Mouse (Mus musculus) stomach, embryonic 14.5 days (tissue): ENCODE measurements at regions not wholly inside any gene's neighbourhood (a gene's known extent, or its start where the extent isn't known, plus 50 kb on each side); places are given as distances from the start of the nearest gene placed in this dataset.

Experiments
- ATAC-seq: fragments of 200-750 bp; cut with Nextera tagmentation; 2 replicates; pipeline ENCODE4 v1.8.0; 2017; ENCODE audit warnings: low read depth, moderate TSS enrichment; ENCODE audit not compliant: insufficient number of reproducible peaks, insufficient read depth, low FRiP score
- H3K27ac ChIP-seq: fragments of 300-500 bp; sonication (generic); 2 replicates; pipeline ENCODE4 v1.5.1; 2014; ENCODE audit warnings: mild to moderate bottlenecking, low read length, moderate library complexity, mixed read lengths
- H3K27me3 ChIP-seq: fragments of 300-500 bp; sonication (generic); 2 replicates; pipeline ENCODE4 v1.6.1; 2014; ENCODE audit warnings: low read length, control low read depth, mixed read lengths; ENCODE audit not compliant: control insufficient read depth, insufficient read depth
- H3K36me3 ChIP-seq: fragments of 300-500 bp; sonication (generic); 2 replicates; pipeline ENCODE4 v1.6.1; 2014; ENCODE audit warnings: mild to moderate bottlenecking, control low read depth, low read length, moderate library complexity, mixed read lengths; ENCODE audit not compliant: control insufficient read depth, insufficient read depth
- H3K4me1 ChIP-seq: fragments of 300-500 bp; sonication (generic); 2 replicates; pipeline ENCODE4 v1.6.1; 2014; ENCODE audit warnings: low read length, control low read depth, mixed read lengths; ENCODE audit not compliant: control insufficient read depth, insufficient read depth
- H3K4me2 ChIP-seq: fragments of 300-500 bp; sonication (generic); replicated peaks from 2 replicates; pipeline ENCODE4 v1.6.1; 2014; ENCODE audit warnings: low read depth, low read length, control low read depth
- H3K4me3 ChIP-seq: fragments of 300-500 bp; sonication (generic); 2 replicates; pipeline ENCODE4 v1.5.1; 2014; ENCODE audit warnings: low read depth, low read length, control low read depth
- H3K9ac ChIP-seq: fragments of 300-500 bp; sonication (generic); replicated peaks from 2 replicates; pipeline ENCODE4 v1.6.1; 2014; ENCODE audit warnings: low read depth, mild to moderate bottlenecking, control low read depth, low read length, moderate library complexity, mixed read lengths
- H3K9me3 ChIP-seq: fragments of 300-500 bp; sonication (generic); 2 replicates; pipeline ENCODE4 v1.6.1; 2016; ENCODE audit warnings: low read depth, low read length, control low read depth; ENCODE audit not compliant: control insufficient read depth
- WGBS: fragments of 180-500 bp; shearing (Covaris S2); extraction: QIAGEN DNeasy Blood & Tissue Kit; methylation state at CpG from one replicate; pipeline ENCODE4 v1.1.7; 2014; 5-methylcytosine and 5-hydroxymethylcytosine counted together

DNA sequence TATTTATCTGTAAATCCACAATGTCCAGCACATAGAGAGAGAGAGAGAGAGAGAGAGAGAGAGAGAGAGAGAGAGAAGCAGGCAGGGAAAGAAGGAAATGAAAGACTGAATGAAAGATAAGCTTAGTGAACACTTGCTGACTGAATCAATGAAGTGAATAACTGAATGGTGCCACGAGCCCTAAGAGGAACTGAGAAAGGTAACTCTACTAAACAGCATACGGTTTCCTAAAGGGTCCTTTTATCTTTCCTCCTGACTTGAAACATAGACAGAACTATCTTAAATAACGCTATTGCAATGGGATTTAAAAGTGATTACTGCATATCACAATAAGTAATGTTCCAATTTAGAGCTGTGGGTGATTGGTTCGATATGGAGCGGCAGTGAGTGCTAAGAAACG is 121.0 kb downstream of the Rbm26 start:
- Histone ChIP-seq H3K36me3 (no peaks in the 10 kb centered on the region), H3K9me3 (no peaks in the 10 kb centered on the region), H3K27me3 (no peaks in the 10 kb centered on the region), H3K4me3 (no peak overlapping the region), H3K4me2 (no peak overlapping the region), H3K4me1 (no peaks in the 10 kb centered on the region), H3K27ac (no peak overlapping the region), H3K9ac (no peak overlapping the region)
- whole genome bisulfite sequencing: 86% methylated on average over 6 of the region's 6 CpGs
- ATAC-seq: no peak

DNA sequence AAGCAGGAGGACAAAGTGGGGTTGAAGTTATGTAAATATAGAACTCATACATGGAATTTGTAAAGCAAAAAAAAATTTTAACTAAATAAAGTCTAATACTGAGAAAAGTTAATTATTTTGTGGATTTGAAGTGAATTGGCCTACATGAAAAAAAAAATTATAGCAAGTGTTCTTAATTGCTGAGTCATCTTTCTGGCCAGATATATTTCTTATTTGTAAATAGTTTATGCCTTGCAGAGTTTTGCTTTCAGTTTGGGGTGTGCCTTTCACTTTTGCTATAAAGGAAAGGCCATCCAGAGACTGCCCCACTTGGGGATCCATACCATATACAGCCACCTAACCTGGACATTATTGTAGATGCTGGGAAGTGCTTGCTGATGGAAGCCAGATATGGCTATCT is 138.3 kb downstream of the Rbm26 start:
- Histone ChIP-seq H3K27me3 (no peaks in the 10 kb centered on the region), H3K27ac (no peak overlapping the region), H3K9ac (no peak overlapping the region), H3K36me3 (no peaks in the 10 kb centered on the region), H3K4me2 (no peak overlapping the region), H3K4me1 (no peaks in the 10 kb centered on the region), H3K9me3 (no peaks in the 10 kb centered on the region), H3K4me3 (no peak overlapping the region)
- no peak for ATAC-seq

DNA sequence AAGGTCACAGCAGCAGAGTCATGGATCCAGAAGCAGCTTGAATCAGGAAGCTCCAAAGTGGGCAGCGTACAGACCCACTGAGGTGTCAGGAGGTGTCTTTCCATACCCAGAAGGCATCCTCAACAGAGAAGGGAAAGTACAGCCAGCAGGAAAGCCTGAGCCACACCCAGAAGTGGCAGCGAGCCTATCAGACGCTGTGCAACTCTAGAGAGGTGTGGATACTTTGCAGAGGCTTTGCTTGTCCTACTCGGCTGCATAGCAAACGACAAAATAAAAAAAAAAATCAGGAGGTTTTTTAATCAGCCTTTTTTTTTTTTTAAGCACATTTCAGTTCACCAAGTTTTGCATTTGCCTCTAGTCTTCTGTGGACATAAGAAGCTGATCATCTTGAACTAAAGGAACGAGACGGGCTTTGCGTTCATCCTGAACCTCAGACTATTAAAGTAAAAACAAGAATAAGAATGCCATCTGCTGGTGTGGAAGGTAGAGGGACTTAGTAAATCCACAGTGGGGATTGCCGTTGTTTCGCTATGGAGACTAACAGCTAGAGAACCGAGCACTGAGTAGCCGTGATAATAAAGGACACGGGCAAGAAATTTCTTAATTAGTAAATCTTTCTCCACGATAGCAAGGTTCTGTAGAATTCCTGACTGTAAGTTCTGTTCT is 142.3 kb downstream of the Rbm26 start:
- peak overlapping the region; percentile 31 for H3K4me2 ChIP-seq
- no peaks in the 10 kb centered on the region for H3K27me3 ChIP-seq
- no peaks in the 10 kb centered on the region for H3K9me3 ChIP-seq
- H3K4me1 ChIP-seq: no peaks in the 10 kb centered on the region
- no peak overlapping the region for H3K27ac ChIP-seq
- ATAC-seq: no peak
- no peaks in the 10 kb centered on the region for H3K36me3 ChIP-seq
- H3K9ac ChIP-seq: no peak overlapping the region
- H3K4me3 ChIP-seq: no peak overlapping the region
- WGBS: 34% methylated on average over 14 of the region's 14 CpGs

DNA sequence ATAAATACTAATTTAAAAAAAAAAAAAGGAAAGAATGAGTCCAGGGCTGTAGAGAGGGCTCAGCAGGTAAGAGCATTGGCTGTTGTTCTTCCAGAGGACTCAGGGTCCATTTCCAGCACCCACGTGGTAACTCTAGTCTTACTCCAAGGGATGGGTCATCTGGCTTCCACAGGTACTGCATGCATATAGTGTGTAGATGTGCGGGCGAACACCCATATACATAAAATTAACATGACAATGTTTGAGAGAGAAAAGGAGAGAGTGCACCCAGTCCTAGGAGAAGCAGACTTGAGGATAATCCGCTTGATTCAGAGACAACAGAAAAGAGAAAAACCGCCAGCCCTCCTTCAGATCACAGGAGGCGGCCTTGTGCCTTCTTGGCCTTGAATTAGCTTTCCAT is 157.2 kb downstream of the Rbm26 start:
- no peak for ATAC-seq
- no peak overlapping the region for H3K4me3 ChIP-seq
- no peaks in the 10 kb centered on the region for H3K4me1 ChIP-seq
- H3K4me2 ChIP-seq: no peak overlapping the region
- no peaks in the 10 kb centered on the region for H3K36me3 ChIP-seq
- no peaks in the 10 kb centered on the region for H3K9me3 ChIP-seq
- 69% methylated on average over 6 of the region's 6 CpGs for whole genome bisulfite sequencing
- no peak overlapping the region for H3K27ac ChIP-seq
- no peaks in the 10 kb centered on the region for H3K27me3 ChIP-seq
- H3K9ac ChIP-seq: no peak overlapping the region

DNA sequence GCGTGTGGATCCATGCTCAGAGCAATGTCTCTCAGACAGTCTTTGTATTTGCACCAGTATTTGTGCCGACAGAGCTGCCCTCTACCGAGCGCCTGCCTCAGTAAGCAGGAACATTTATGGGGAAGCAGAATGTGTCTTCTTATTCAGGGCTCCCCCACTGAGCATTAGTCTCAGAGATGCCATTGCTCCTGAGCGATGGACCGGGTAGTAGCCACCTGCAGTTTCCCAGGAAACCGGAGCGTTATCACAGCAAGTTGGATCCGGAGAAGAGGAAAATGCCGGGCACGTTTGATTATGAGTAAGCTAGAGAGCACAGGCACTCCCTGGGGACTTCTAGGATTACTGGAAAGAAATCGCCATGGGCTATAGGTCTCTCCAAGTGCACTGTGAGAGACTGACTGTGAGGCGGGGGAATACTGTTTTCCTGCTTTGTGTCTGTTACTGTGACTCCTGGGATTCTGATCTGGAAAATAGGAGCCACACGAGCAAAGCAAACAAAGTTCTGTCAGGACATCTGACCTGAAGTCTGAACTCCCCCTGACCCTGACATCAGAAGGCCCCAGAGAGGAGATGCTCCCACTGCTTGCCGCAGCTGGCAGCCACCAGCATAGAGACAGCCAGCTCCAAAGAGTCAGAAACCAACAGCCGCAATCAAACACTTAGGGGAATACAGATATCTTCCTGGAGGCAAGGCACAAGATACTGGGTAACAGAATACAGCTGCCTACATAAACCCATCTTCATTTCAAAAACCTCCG is 160.9 kb downstream of the Rbm26 start:
- H3K4me3 ChIP-seq: no peak overlapping the region
- no peaks in the 10 kb centered on the region for H3K36me3 ChIP-seq
- ATAC-seq: no peak
- WGBS: 54% methylated on average over 17 of the region's 17 CpGs
- H3K9ac ChIP-seq: no peak overlapping the region
- no peaks in the 10 kb centered on the region for H3K27me3 ChIP-seq
- H3K9me3 ChIP-seq: no peaks in the 10 kb centered on the region
- H3K4me2 ChIP-seq: no peak overlapping the region
- H3K4me1 ChIP-seq: no peaks in the 10 kb centered on the region
- H3K27ac ChIP-seq: no peak overlapping the region

DNA sequence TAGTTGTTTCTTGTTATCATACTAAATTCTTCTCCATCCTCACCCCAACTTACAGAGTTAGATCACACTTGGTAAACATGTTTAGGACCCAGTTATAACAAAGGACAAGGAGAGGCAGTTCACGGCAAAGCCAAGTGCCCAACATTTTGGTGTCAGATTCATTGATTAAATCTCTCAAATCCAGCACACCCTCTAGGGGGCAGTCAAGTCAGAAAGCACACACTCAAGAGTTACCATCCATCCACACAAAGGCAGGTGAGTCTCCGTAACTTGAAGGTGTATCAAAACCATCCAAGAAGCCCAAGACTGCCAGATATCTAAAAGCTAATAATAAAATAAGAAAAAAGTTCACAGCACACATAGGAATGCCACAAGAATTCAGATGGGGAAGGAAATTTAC is 161.8 kb downstream of the Rbm26 start:
- no peak overlapping the region for H3K4me2 ChIP-seq
- H3K9me3 ChIP-seq: no peaks in the 10 kb centered on the region
- ATAC-seq: no peak
- no peak overlapping the region for H3K4me3 ChIP-seq
- WGBS: 82% methylated on average over 2 of the region's 2 CpGs
- no peaks in the 10 kb centered on the region for H3K36me3 ChIP-seq
- no peak overlapping the region for H3K27ac ChIP-seq
- H3K9ac ChIP-seq: no peak overlapping the region
- H3K27me3 ChIP-seq: no peaks in the 10 kb centered on the region
- H3K4me1 ChIP-seq: no peaks in the 10 kb centered on the region

DNA sequence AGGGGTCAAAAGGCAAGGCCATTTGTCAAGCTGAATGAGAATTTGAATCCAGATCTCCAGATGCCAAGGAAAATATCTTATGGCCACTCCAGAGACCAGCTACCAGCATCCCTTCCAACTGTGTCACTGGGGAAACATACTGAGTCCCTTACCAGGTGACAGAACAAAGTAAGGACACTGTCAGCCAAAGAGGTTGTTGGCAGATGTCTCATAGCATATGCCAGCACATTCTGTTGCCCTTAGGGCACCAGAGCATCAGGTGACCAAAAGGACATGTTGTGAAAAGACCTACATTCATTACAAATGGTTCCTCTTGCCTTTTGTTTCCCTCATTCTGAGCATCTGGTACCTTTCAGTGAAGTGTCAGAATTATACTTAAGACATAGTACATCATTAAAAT is 166.4 kb downstream of the Rbm26 start:
- Histone ChIP-seq H3K4me3 (no peak overlapping the region), H3K4me2 (no peak overlapping the region), H3K27ac (no peak overlapping the region), H3K27me3 (no peaks in the 10 kb centered on the region), H3K9me3 (no peaks in the 10 kb centered on the region), H3K36me3 (no peaks in the 10 kb centered on the region), H3K4me1 (no peaks in the 10 kb centered on the region), H3K9ac (no peak overlapping the region)
- no peak for ATAC-seq

DNA sequence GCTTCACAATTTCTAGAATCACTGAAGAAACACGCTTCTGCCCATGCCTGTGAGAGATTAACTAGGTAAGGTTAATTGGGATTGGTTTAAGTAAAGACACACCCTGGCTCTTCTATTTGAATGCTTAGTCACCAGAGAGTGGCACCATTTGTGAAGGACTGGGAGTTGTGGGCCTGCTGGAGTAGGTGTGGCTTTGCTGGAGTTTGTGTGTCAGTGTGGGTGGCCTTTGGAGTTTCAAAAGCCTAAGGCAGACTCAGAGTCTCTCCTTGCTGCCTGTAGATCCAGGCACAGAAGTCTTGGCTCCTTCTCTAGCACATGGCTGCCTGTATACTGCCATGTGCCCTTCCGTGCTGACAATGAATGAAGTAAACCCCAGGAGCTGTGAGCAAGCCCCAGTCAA is 168.8 kb downstream of the Rbm26 start:
- Histone ChIP-seq H3K27me3 (no peaks in the 10 kb centered on the region), H3K27ac (no peak overlapping the region), H3K4me1 (no peaks in the 10 kb centered on the region), H3K36me3 (no peaks in the 10 kb centered on the region), H3K4me2 (no peak overlapping the region), H3K9ac (no peak overlapping the region), H3K9me3 (no peaks in the 10 kb centered on the region), H3K4me3 (no peak overlapping the region)
- 76% methylated on average over 2 of the region's 2 CpGs for WGBS
- no peak for ATAC-seq

DNA sequence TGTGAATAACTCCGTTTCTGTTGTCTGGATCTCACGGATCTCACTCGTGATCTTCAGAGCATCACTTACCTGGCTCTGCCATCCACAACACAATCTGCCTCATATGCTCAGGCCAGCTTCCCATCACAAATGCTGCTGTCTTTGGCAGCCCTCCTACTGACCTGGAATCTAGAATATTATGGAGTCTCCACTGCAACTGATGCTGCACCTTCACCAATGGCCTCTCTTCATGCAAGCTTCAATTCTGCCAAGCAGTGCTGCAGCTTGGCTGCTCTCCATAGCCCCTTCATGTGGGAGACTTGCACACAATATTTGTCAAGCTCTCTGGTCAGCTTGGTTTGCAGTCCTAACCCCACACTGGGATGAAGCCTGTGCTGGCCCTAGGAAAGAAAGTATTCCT is 183.1 kb downstream of the Rbm26 start:
- 88% methylated on average over 3 of the region's 3 CpGs for WGBS
- Histone ChIP-seq H3K4me1 (no peaks in the 10 kb centered on the region), H3K9me3 (no peaks in the 10 kb centered on the region), H3K27ac (no peak overlapping the region), H3K9ac (no peak overlapping the region), H3K4me2 (no peak overlapping the region), H3K36me3 (no peaks in the 10 kb centered on the region), H3K27me3 (no peaks in the 10 kb centered on the region), H3K4me3 (no peak overlapping the region)
- no peak for ATAC-seq
